Mouse (Mus musculus): Measurements from ENCODE around the gene Ms4a6c. TPM values are rescaled to one million over a fixed set of nuclear protein-coding genes. Genes with fewer than 3 reads are reported as not detected.
"Not testable (repeated sequence)": the region's sequence is repeated elsewhere in the genome, so short reads cannot be mapped to it uniquely, and the experiment has no call there.

Gene Ms4a6c
- 1.3 TPM in 1 of 2 replicates, not detected in the other for total RNA-seq (2014; fragmentation: Nextera tagmentation)
- 0.85 and 4.3 TPM in 2 replicates for total RNA-seq (2017)

- not testable (repeated sequence) for ATAC-seq (replicated peaks; ENCODE audit: low FRiP score, low TSS enrichment, poor library complexity, severe bottlenecking)
Measured at GRCm38 (mm10) chr19:11469215-11469614, at the start of gene Ms4a6c. TSS of gene Ms4a6c (plus strand) at chr19:11469366.

GRCm38 (mm10) chr19:11431209-11431608 is 38.0 kb upstream of the Ms4a6c start:
- ATAC-seq (replicated peaks; ENCODE audit: low FRiP score, low TSS enrichment, poor library complexity, severe bottlenecking), result not testable (repeated sequence)

- no peak for ATAC-seq (replicated peaks; ENCODE audit: low FRiP score, low TSS enrichment, poor library complexity, severe bottlenecking)
Measured at GRCm38 (mm10) chr19:11435058-11435834, 33.9 kb upstream of the Ms4a6c start.

GRCm38 (mm10) chr19:11443338-11443737 is 25.8 kb upstream of the Ms4a6c start, which contains the start of gene Ms4a4b:
TSS of gene Ms4a4b (plus strand) at chr19:11443553.
- no peak for ATAC-seq (replicated peaks; ENCODE audit: low FRiP score, low TSS enrichment, poor library complexity, severe bottlenecking)

- ATAC-seq (replicated peaks; ENCODE audit: low FRiP score, low TSS enrichment, poor library complexity, severe bottlenecking), result no peak
Measured at GRCm38 (mm10) chr19:11443964-11444363, 25.2 kb upstream of the Ms4a6c start.

GRCm38 (mm10) chr19:11447238-11447637 is 21.9 kb upstream of the Ms4a6c start:
- ATAC-seq (replicated peaks; ENCODE audit: low FRiP score, low TSS enrichment, poor library complexity, severe bottlenecking), result no peak

- not testable (repeated sequence) for ATAC-seq (replicated peaks; ENCODE audit: low FRiP score, low TSS enrichment, poor library complexity, severe bottlenecking)
Measured at GRCm38 (mm10) chr19:11459041-11459440, 10.1 kb upstream of the Ms4a6c start.

- ATAC-seq (replicated peaks; ENCODE audit: low FRiP score, low TSS enrichment, poor library complexity, severe bottlenecking), result not testable (repeated sequence)
Measured at GRCm38 (mm10) chr19:11464795-11465194, 4.4 kb upstream of the Ms4a6c start.

- ATAC-seq (replicated peaks; ENCODE audit: low FRiP score, low TSS enrichment, poor library complexity, severe bottlenecking), result no peak
Measured at GRCm38 (mm10) chr19:11466471-11466870, 2.7 kb upstream of the Ms4a6c start.

GRCm38 (mm10) chr19:11468361-11468760 is 805 bp upstream of the Ms4a6c start:
- ATAC-seq (replicated peaks; ENCODE audit: low FRiP score, low TSS enrichment, poor library complexity, severe bottlenecking), result not testable (repeated sequence)

- no peak for ATAC-seq (replicated peaks; ENCODE audit: low FRiP score, low TSS enrichment, poor library complexity, severe bottlenecking)
Measured at GRCm38 (mm10) chr19:11479714-11480113, 10.5 kb downstream of the Ms4a6c start.

- ATAC-seq (replicated peaks; ENCODE audit: low FRiP score, low TSS enrichment, poor library complexity, severe bottlenecking), result no peak
Measured at GRCm38 (mm10) chr19:11482684-11483083, 13.5 kb downstream of the Ms4a6c start.

- no peak for ATAC-seq (replicated peaks; ENCODE audit: low FRiP score, low TSS enrichment, poor library complexity, severe bottlenecking)
Measured at GRCm38 (mm10) chr19:11483941-11484340, 14.8 kb downstream of the Ms4a6c start.

GRCm38 (mm10) chr19:11484388-11484787 is 15.2 kb downstream of the Ms4a6c start:
- no peak for ATAC-seq (replicated peaks; ENCODE audit: low FRiP score, low TSS enrichment, poor library complexity, severe bottlenecking)

GRCm38 (mm10) chr19:11485266-11485665 is 16.1 kb downstream of the Ms4a6c start:
- ATAC-seq (replicated peaks; ENCODE audit: low FRiP score, low TSS enrichment, poor library complexity, severe bottlenecking), result no peak

GRCm38 (mm10) chr19:11485746-11486145 is 16.6 kb downstream of the Ms4a6c start, which contains the start of gene Gm8369:
TSS of gene Gm8369 (plus strand) at chr19:11485938.
- ATAC-seq (replicated peaks; ENCODE audit: low FRiP score, low TSS enrichment, poor library complexity, severe bottlenecking), result no peak

GRCm38 (mm10) chr19:11486599-11486998 is 17.4 kb downstream of the Ms4a6c start:
- ATAC-seq (replicated peaks; ENCODE audit: low FRiP score, low TSS enrichment, poor library complexity, severe bottlenecking), result no peak

GRCm38 (mm10) chr19:11491406-11492189 is 22.4 kb downstream of the Ms4a6c start:
- no peak for ATAC-seq (replicated peaks; ENCODE audit: low FRiP score, low TSS enrichment, poor library complexity, severe bottlenecking)

- no peak for ATAC-seq (replicated peaks; ENCODE audit: low FRiP score, low TSS enrichment, poor library complexity, severe bottlenecking)
Measured at GRCm38 (mm10) chr19:11492671-11493070, 23.5 kb downstream of the Ms4a6c start.

GRCm38 (mm10) chr19:11494519-11494918 is 25.4 kb downstream of the Ms4a6c start:
- no peak for ATAC-seq (replicated peaks; ENCODE audit: low FRiP score, low TSS enrichment, poor library complexity, severe bottlenecking)

All from megakaryocyte-erythroid progenitor cell, adult 5-6 weeks (primary cell).